Mouse (Mus musculus): ENCODE results near the gene Iqgap2. TPM values are rescaled to one million over a fixed set of nuclear protein-coding genes. Genes with fewer than 3 reads are reported as not detected.

The Iqgap2 gene
- polyA plus RNA-seq, 1 experiment, result 6.0 TPM

GRCm38 (mm10) chr13:95612243-95612642, 279.5 kb downstream of the Iqgap2 start:
- TF ChIP-seq CTCF (IDR thresholded peaks at IDR 0.05; ENCODE audit: borderline replicate concordance, extremely low read depth, insufficient read depth, insufficient read length) (no peak), POLR2A (IDR thresholded peaks at IDR 0.05; ENCODE audit: borderline replicate concordance, extremely low read depth, insufficient read depth, insufficient read length, poor library complexity, severe bottlenecking) (no peak)
- no peak for DNase-seq (ENCODE audit: low read depth)

GRCm38 (mm10) chr13:95611752-95612151, 280.0 kb downstream of the Iqgap2 start:
- TF ChIP-seq CTCF (IDR thresholded peaks at IDR 0.05; ENCODE audit: borderline replicate concordance, extremely low read depth, insufficient read depth, insufficient read length) (no peak), POLR2A (IDR thresholded peaks at IDR 0.05; ENCODE audit: borderline replicate concordance, extremely low read depth, insufficient read depth, insufficient read length, poor library complexity, severe bottlenecking) (no peak)
- no peak for DNase-seq (ENCODE audit: low read depth)

DNA sequence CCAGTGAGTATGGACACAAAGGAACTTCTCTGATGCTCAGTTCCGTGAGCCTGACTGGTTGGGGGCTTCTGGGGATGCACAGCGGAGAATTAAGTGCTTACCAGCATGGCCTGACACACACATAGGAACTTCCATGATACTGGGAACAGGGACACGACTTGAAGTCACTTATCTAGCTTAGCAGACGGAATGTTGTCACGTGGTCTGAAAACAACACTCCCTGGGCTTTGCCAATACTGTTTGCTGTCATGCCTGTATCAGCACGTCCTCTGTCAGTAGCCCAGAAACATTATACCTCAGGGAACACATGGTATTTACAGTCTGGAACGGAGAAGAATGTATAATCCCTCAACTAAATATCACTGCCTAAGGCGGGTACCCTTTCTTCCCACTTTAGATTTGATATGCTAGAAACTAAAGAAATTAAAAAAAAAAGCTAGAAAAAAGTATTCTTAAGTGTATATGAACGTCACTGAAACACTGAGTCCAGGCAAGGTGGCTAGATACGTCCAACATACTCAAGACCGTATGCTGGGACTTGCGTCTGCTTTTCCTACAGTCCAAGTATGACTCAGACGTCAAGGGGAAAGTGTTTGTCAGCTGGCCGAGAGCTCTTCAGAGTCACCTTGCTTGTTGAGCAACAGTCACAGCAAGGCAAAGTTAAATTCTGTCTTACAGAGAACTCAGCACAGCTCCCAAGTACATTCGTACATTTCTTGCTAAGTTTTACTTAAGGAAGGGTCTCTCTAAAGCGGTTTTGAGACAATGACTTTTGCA, 280.7 kb downstream of the Iqgap2 start:
- peak; percentile 38 for DNase-seq (ENCODE audit: low read depth)
- TF ChIP-seq POLR2A (IDR thresholded peaks at IDR 0.05; ENCODE audit: borderline replicate concordance, extremely low read depth, insufficient read depth, insufficient read length, poor library complexity, severe bottlenecking), result no peak
- no peak for TF ChIP-seq CTCF (IDR thresholded peaks at IDR 0.05; ENCODE audit: borderline replicate concordance, extremely low read depth, insufficient read depth, insufficient read length)

GRCm38 (mm10) chr13:95609088-95609420, 282.7 kb downstream of the Iqgap2 start:
- TF ChIP-seq CTCF (IDR thresholded peaks at IDR 0.05; ENCODE audit: borderline replicate concordance, extremely low read depth, insufficient read depth, insufficient read length) (no peak), POLR2A (IDR thresholded peaks at IDR 0.05; ENCODE audit: borderline replicate concordance, extremely low read depth, insufficient read depth, insufficient read length, poor library complexity, severe bottlenecking) (no peak)
- no peak for DNase-seq (ENCODE audit: low read depth)

DNA sequence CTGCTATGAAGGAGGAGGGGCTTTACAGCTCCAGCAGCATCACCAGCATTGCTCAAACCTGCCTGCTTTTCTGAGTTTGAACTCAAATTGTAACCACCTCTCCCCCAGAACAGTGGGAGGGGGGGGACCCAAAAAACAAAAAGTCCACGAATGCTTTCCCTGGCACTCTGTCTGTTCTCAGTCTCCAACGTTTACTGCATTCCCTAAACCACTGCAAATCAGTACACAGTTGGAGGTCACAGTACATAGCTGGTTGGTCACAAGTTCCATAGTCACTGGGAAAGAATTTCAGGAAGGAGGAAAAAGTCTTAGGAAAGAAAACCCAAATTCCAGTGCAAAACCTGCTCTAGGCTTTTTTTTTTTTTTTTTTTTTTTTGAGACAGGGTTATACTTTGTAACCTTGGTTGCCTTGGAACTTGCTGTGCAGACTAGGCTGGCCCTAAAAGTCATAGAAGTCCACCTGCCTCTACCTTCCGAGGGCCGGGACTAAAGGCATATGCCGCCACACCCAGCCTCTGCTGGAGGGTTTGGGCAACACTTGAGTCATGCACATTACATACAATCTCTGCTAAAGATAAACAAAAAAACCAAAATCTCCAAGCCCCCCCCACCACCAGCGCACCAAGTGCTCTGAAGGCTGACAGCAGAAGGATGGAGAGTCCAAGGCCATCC, 283.2 kb downstream of the Iqgap2 start:
- DNase-seq (ENCODE audit: low read depth), result no peak
- no peak for TF ChIP-seq POLR2A (IDR thresholded peaks at IDR 0.05; ENCODE audit: borderline replicate concordance, extremely low read depth, insufficient read depth, insufficient read length, poor library complexity, severe bottlenecking)
- no peak for TF ChIP-seq CTCF (IDR thresholded peaks at IDR 0.05; ENCODE audit: borderline replicate concordance, extremely low read depth, insufficient read depth, insufficient read length)

DNA sequence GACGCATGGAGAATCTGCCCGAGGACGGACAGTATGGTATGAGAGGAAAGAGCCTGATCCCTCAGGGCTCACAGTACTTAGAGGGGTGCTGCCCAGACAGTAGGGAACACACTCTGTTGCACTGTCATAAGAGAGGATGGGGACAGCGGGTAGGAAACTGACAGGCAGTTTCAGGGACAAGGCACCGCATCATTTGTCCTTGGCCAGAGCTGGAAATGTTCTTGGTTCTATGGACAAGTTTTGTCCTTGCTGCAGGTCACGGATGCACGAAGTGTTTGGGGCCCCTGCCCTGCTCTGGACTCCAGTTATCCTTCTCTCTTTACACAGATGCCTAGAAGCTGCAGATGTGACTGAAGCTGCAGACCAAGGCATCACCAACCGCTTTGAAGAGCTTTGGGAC, 284.7 kb downstream of the Iqgap2 start:
- TF ChIP-seq POLR2A (IDR thresholded peaks at IDR 0.05; ENCODE audit: borderline replicate concordance, extremely low read depth, insufficient read depth, insufficient read length, poor library complexity, severe bottlenecking) (no peak), CTCF (IDR thresholded peaks at IDR 0.05; ENCODE audit: borderline replicate concordance, extremely low read depth, insufficient read depth, insufficient read length) (no peak)
- DNase-seq (ENCODE audit: low read depth), result no peak

- DNase-seq (ENCODE audit: low read depth), result no peak
- TF ChIP-seq CTCF (IDR thresholded peaks at IDR 0.05; ENCODE audit: borderline replicate concordance, extremely low read depth, insufficient read depth, insufficient read length) (no peak), POLR2A (IDR thresholded peaks at IDR 0.05; ENCODE audit: borderline replicate concordance, extremely low read depth, insufficient read depth, insufficient read length, poor library complexity, severe bottlenecking) (no peak)
These were observed 287.4 kb downstream of the Iqgap2 start for GRCm38 (mm10) chr13:95604288-95604687.

GRCm38 (mm10) chr13:95599833-95600359, 291.8 kb downstream of the Iqgap2 start:
- no peak for DNase-seq (ENCODE audit: low read depth)
- TF ChIP-seq CTCF (IDR thresholded peaks at IDR 0.05; ENCODE audit: borderline replicate concordance, extremely low read depth, insufficient read depth, insufficient read length) (no peak), POLR2A (IDR thresholded peaks at IDR 0.05; ENCODE audit: borderline replicate concordance, extremely low read depth, insufficient read depth, insufficient read length, poor library complexity, severe bottlenecking) (no peak)

DNA sequence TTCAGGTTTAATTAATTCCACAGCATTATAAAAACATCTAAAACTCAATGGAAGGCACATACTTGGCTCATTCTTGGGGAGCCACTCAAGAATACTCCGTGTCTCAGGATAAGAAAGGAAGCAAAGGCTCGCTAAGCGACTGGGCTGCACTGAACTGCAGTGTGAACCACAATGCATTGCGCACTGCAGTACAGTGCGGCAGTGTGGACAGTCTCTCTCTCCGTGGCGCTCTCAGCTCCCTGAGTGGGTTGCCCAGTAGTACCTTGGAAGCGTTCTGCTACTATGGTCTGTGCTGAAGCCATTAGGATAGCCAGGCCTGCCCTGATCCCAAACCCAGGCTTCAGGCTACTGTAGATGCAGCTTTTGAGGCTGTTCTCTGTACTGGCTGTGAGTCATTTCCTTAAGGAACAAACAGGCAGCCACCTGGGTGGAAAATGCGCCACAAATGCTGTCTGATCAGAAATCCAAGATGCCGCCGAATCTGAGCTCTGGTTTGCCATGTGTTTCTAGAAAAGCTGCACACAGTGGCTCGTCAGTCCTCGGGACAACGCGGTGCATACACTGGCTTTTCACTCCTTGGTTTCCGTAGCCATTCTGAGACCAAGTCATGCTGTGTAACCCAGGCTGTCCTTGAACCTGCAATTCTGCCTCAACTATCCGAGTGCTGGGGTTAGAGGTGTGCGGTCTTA, 293.3 kb downstream of the Iqgap2 start:
- peak; percentile 34 for DNase-seq (ENCODE audit: low read depth)

GRCm38 (mm10) chr13:95597578-95597977, 294.1 kb downstream of the Iqgap2 start:
- DNase-seq (ENCODE audit: low read depth), result no peak

More for the DNA sequence above, 293.3 kb downstream of the Iqgap2 start:
- TF ChIP-seq CTCF (IDR thresholded peaks at IDR 0.05; ENCODE audit: borderline replicate concordance, extremely low read depth, insufficient read depth, insufficient read length) (no peak), POLR2A (IDR thresholded peaks at IDR 0.05; ENCODE audit: borderline replicate concordance, extremely low read depth, insufficient read depth, insufficient read length, poor library complexity, severe bottlenecking) (no peak)

GRCm38 (mm10) chr13:95596689-95597088, 295.0 kb downstream of the Iqgap2 start:
- TF ChIP-seq POLR2A (IDR thresholded peaks at IDR 0.05; ENCODE audit: borderline replicate concordance, extremely low read depth, insufficient read depth, insufficient read length, poor library complexity, severe bottlenecking), result no peak
- TF ChIP-seq CTCF (IDR thresholded peaks at IDR 0.05; ENCODE audit: borderline replicate concordance, extremely low read depth, insufficient read depth, insufficient read length), result no peak
- no peak for DNase-seq (ENCODE audit: low read depth)

More at GRCm38 (mm10) chr13:95597578-95597977, 294.1 kb downstream of the Iqgap2 start:
- TF ChIP-seq POLR2A (IDR thresholded peaks at IDR 0.05; ENCODE audit: borderline replicate concordance, extremely low read depth, insufficient read depth, insufficient read length, poor library complexity, severe bottlenecking), result no peak
- TF ChIP-seq CTCF (IDR thresholded peaks at IDR 0.05; ENCODE audit: borderline replicate concordance, extremely low read depth, insufficient read depth, insufficient read length), result no peak

All from brain, embryonic 14.5 days (tissue).